Mouse (Mus musculus) E14TG2a.4 (cell line): ENCODE results near the gene Cd300ld2.

Experiments used
- H3K27me3 ChIP-seq: 2 replicates; pipeline ENCODE4 v1.6.1; 2014; ENCODE audit warnings: low read length, control low read depth; ENCODE audit not compliant: insufficient read depth
- H3K36me3 ChIP-seq: 2 replicates; pipeline ENCODE4 v1.6.1; 2014; ENCODE audit warnings: low read length, control low read depth; ENCODE audit not compliant: insufficient read depth
- H3K4me1 ChIP-seq: replicated peaks from 2 replicates; pipeline ENCODE4 v1.6.1; 2014; ENCODE audit warnings: low read depth, low read length, control low read depth
- H3K4me3 ChIP-seq: replicated peaks from 2 replicates; pipeline ENCODE4 v1.5.1; 2014; ENCODE audit warnings: mild to moderate bottlenecking, low read length
- H3K9me3 ChIP-seq: 2 replicates; pipeline ENCODE4 v1.6.1; 2014; ENCODE audit warnings: low read length, control low read depth
- CTCF ChIP-seq: conservative IDR thresholded peaks from 2 replicates; pipeline ENCODE4 v1.5.1; 2014; ENCODE audit warnings: low read length
- NANOG ChIP-seq: IDR thresholded peaks from 2 replicates; pipeline ENCODE4 v1.6.1; 2014; ENCODE audit warnings: borderline replicate concordance, low read length, mixed read lengths
- POU5F1 ChIP-seq: IDR thresholded peaks from 2 replicates; pipeline ENCODE4 v1.6.1; 2014; ENCODE audit warnings: low read length, borderline replicate concordance

Gene Cd300ld2

DNA sequence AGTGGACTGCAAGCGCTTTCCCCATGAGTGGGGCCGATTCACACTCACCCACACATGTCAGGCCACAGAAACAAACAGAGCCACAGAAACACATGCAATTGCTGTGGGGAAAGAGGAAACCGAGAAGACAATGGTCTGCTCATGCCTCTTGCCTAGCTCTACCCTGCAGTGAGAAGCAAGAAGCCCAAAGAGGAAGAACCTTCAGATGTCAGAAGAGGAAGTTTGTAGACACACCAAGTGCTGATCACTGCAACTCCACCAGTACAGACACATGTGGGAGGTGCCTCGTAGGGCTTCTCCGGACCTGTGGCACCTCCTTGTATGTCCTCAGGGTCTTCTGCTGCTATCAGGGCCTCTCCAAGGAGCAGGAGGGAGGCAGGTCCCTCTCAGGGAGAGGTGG is 11.9 kb downstream of the Cd300ld2 start:
- no peak overlapping the region for H3K4me3 ChIP-seq
- no peaks in the 10 kb centered on the region for H3K9me3 ChIP-seq
- H3K4me1 ChIP-seq, result no peaks in the 10 kb centered on the region
- no peak for TF ChIP-seq NANOG
- no peak for TF ChIP-seq CTCF
- no peak for TF ChIP-seq POU5F1
- H3K36me3 ChIP-seq, result no peaks in the 10 kb centered on the region
- peaks cover 22% of the 10 kb centered on the region for H3K27me3 ChIP-seq

GRCm38 (mm10) chr11:115001474-115002040 is 14.4 kb downstream of the Cd300ld2 start, which contains the start of gene Cd300c2:
Gene Cd300c2, minus strand, starts transcription at chr11:115001880.
- no peak for TF ChIP-seq POU5F1
- no peak for TF ChIP-seq CTCF
- TF ChIP-seq NANOG, result no peak
- no peaks in the 10 kb centered on the region for H3K4me1 ChIP-seq
- H3K4me3 ChIP-seq, result no peak within 1 kb of the TSS
- H3K9me3 ChIP-seq, result no peaks in the 10 kb centered on the region
- H3K27me3 ChIP-seq, result peaks cover 29% of the 10 kb centered on the region
- H3K36me3 ChIP-seq, result no peaks in the 10 kb centered on the region

GRCm38 (mm10) chr11:114989793-114990192 is 26.2 kb downstream of the Cd300ld2 start, which contains the start of gene Cd300ld:
Gene Cd300ld, minus strand, starts transcription at chr11:114989922.
- no peaks in the 10 kb centered on the region for H3K36me3 ChIP-seq
- H3K27me3 ChIP-seq, result no peaks in the 10 kb centered on the region
- H3K4me3 ChIP-seq, result no peak within 1 kb of the TSS
- TF ChIP-seq POU5F1, result no peak
- no peaks in the 10 kb centered on the region for H3K4me1 ChIP-seq
- H3K9me3 ChIP-seq, result no peaks in the 10 kb centered on the region

- no peaks in the 10 kb centered on the region for H3K4me1 ChIP-seq
Observed at GRCm38 (mm10) chr11:114981866-114982265, 34.1 kb downstream of the Cd300ld2 start.

DNA sequence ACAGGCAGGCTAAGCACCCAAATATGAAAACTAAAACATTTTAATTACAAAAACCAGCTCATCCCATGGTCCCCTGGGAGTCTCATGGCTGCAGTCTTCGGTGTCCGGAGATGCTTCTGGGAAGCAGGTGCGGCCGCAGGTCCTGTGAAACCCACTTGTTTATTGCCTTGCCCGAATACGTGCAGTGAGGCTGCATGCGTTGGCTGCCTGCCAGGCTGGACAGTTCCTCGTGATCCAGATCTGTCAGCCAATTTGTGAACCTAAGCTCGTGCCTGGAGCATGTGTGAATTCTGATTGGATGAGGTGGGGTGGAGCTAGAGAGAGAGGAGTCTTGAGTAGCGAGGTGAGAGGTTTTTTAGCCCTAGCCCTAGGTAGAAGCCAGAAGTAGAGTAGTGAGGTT is 43.3 kb downstream of the Cd300ld2 start:
- TF ChIP-seq POU5F1 (no peak), NANOG (no peak), CTCF (no peak)
- no peaks in the 10 kb centered on the region for H3K36me3 ChIP-seq
- H3K27me3 ChIP-seq, result no peaks in the 10 kb centered on the region
- H3K9me3 ChIP-seq, result no peaks in the 10 kb centered on the region
- H3K4me3 ChIP-seq, result no peak overlapping the region
- no peaks in the 10 kb centered on the region for H3K4me1 ChIP-seq

More at GRCm38 (mm10) chr11:114981866-114982265, 34.1 kb downstream of the Cd300ld2 start:
- H3K9me3 ChIP-seq, result peaks cover 5% of the 10 kb centered on the region; the same call in 1 of the 2 replicates
- TF ChIP-seq CTCF (no peak), NANOG (no peak), POU5F1 (no peak)
- no peaks in the 10 kb centered on the region for H3K27me3 ChIP-seq
- H3K4me3 ChIP-seq, result no peak overlapping the region
- no peaks in the 10 kb centered on the region for H3K36me3 ChIP-seq

DNA sequence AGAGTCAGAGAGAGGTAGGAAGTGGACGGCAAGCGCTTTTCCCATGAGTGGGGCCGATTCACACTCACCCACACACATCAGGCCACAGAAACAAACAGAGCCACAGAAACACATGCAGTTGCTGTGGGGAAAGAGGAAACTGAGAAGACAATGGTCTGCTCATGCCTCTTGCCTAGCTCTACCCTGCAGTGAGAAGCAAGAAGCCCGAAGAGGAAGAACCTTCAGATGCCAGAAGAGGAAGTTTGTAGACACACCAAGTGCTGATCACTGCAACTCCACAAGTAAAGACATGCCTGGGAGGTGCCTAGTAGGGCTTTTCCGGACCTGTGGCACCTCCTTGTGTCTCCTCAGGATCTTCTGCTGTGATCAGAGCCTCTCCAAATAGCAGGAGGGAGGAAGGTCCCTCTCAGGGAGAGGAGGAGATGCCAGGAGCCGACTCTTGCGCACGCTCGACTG is 47.2 kb downstream of the Cd300ld2 start, which contains the start of gene Cd300c:
TSS of gene Cd300c (minus strand) at position 406 of the 456 bp plus-strand sequence.
- no peaks in the 10 kb centered on the region for H3K27me3 ChIP-seq
- TF ChIP-seq NANOG (no peak), POU5F1 (no peak)
- H3K4me1 ChIP-seq, result no peaks in the 10 kb centered on the region
- no peak within 1 kb of the TSS for H3K4me3 ChIP-seq
- H3K9me3 ChIP-seq, result peaks cover 3% of the 10 kb centered on the region; the same call in 1 of the 2 replicates
- H3K36me3 ChIP-seq, result no peaks in the 10 kb centered on the region

DNA sequence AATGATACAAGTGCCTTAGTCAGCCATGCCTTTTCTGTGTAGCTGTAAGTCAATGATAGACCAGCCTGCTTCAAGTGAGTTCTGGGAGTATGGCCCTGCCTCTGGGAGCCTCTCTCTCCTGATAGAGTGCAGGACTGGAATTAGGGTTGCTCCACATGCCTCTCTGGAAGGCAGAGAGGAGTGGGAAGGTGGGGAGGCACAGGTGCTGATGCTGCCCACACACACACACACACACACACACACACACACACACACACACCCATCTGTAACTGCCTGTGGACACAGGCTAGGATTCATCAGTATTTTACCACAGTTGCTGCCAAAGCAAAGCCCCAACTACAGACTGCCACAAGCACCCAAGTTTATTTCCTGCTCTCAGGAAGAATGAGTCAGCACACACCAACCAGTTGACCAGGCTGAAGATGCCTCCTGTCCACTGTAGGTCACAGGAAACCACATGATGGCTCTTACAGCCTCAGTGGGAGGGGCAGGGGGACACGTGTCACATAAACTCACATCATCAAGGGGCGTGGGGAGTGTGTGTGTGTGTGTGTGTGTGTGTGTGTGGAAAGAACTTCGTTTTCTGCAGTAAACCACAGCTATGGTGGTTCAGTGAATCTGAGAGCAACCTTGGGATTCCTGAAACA is 50.7 kb downstream of the Cd300ld2 start:
- Histone ChIP-seq H3K4me3 (no peak overlapping the region), H3K36me3 (no peaks in the 10 kb centered on the region), H3K27me3 (no peaks in the 10 kb centered on the region), H3K4me1 (peaks cover 8% of the 10 kb centered on the region), H3K9me3 (peaks cover 3% of the 10 kb centered on the region; the same call in 1 of the 2 replicates)
- no peak for TF ChIP-seq NANOG
- TF ChIP-seq POU5F1, result no peak
- TF ChIP-seq CTCF, result no peak

DNA sequence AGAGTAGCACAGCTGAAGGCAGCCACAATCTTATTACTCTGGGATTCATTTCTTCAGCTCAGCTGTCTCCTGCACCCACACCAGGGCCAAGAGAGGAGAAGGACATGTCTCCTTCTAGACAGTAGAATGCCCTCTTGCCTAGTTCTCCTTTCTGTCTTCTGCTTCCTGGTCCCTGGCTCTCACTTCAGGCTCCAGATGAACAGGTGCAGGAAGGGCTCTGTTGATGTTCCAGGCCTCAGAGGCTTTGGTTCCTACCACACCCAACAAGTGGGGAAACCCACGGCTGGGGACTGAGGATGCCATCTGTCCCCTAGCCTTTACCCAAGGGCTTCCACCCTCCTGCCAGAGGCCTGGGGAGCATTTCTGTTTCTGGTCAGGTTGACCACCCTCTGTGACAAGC is 55.6 kb downstream of the Cd300ld2 start:
- TF ChIP-seq CTCF (no peak), POU5F1 (no peak), NANOG (no peak)
- no peaks in the 10 kb centered on the region for H3K27me3 ChIP-seq
- no peak overlapping the region for H3K4me3 ChIP-seq
- H3K36me3 ChIP-seq, result no peaks in the 10 kb centered on the region
- H3K4me1 ChIP-seq, result peaks cover 15% of the 10 kb centered on the region
- no peaks in the 10 kb centered on the region for H3K9me3 ChIP-seq
